Mouse (Mus musculus) skeletal muscle tissue, adult 2 months (tissue): ENCODE measurements around the gene Usp17lb.
"Not testable (repeated sequence)": the region's sequence is repeated elsewhere in the genome, so short reads cannot be mapped to it uniquely, and the experiment has no call there.

Experiments
- DNase-seq: peaks from one replicate; pipeline ENCODE4 v3.0.0-alpha.2; 2012; ENCODE audit warnings: low read depth, low spot score

Usp17lb gene

GRCm38 (mm10) chr7:104842503-104842902, at the start of gene Usp17lb:
TSS of gene Usp17lb (minus strand) at chr7:104842603.
- no peak for DNase-seq

- no peak for DNase-seq
Measured at GRCm38 (mm10) chr7:104877731-104878130, 35.3 kb upstream of the Usp17lb start, which contains the start of gene Olfr665. TSS of gene Olfr665 (plus strand) at chr7:104878031.

GRCm38 (mm10) chr7:104861381-104861780, 19.0 kb upstream of the Usp17lb start:
- no peak for DNase-seq

GRCm38 (mm10) chr7:104857683-104858082, 15.3 kb upstream of the Usp17lb start:
- no peak for DNase-seq

DNA sequence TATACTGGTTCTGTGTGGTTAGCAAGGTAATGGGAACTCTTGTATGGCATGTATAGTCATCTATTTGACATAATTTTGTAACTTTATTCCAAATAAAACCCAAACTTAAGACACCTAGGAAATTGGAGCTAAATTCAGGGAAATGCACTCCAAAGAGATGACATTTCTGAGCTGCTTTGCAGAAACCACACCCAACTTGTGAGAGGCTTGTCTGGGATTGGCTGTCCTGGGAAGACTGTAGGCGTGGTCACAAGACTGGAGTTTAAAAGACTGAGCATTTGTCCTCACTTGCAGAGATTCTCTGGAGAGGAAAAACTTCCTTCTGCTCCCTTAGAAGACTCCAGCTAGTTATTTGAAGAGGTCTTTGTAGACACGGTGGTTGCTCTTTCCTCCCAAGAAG, 14.3 kb upstream of the Usp17lb start, which contains the start of gene Usp17la:
Gene Usp17la (plus strand): TSS at position 301 of the 400 bp plus-strand sequence.
- DNase-seq: not testable (repeated sequence)

GRCm38 (mm10) chr7:104855248-104855750, 12.9 kb upstream of the Usp17lb start:
- DNase-seq: no peak

DNA sequence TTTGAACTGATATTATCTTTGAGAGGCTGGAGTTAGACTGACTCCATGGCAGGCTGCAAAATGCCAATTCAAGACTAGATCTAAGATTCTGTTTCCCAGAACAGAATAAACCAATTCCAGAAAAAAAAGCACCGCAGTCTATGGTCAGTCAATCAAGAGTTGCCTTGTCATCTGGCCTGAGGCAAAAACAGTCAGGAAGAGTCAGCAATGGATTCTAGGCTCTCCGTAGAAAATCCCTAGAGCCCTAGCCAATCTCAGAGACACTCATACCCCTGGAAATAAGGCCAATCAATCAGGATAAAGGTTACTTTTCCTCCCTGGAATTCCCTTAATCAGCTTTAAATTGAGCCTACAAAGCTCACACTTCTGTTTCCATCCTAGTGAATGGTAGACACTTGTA, 9.1 kb upstream of the Usp17lb start:
- not testable (repeated sequence) for DNase-seq

DNA sequence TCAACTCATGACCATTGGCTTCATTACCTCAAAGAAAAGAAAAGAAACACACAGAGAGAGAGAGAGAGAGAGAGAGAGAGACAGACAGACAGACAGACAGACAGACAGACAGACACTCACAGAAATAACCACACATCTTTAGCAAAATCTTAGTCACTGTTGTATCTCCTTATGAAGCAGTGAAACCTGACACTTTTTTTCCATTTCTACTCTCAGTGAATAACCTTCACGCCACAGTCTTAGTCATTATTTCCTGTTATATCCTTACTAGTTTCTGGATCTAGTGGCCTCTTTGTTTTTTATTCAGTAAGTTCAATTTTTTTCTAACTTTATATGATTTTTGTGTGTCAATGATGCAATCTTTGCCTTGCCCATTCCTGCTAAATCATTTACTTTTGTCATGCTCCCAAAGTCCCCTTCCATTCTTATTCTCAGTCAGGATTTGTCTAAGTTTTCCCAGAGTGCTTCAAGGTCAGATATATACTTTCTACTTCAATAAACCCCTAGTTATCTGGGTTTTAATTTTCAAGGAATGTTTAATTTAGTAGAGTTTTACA, 1.4 kb upstream of the Usp17lb start:
- DNase-seq: no peak

- DNase-seq: not testable (repeated sequence)
Measured at GRCm38 (mm10) chr7:104810335-104810734, 32.1 kb downstream of the Usp17lb start.

DNA sequence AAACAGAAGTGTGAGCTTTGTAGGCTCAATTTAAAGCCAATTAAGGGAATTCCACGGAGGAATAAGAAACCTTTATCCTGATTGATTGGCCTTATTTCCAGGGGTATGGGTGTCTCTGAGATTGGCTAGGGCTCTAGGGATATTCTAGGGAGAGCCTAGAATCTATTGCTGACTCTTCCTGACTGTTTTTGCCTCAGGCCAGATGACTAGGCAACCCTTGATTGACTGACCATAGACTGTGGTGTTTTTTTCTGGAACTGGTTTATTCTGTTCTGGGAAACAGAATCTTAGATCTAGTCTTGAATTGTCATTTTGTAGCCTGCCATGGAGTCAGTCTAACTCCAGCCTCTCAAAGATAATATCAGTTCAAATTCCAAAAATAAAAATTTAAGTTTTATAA, 51.6 kb downstream of the Usp17lb start:
- no peak for DNase-seq
